Mouse (Mus musculus): ENCODE results near the gene Fam180a. TPM values are rescaled to one million over a fixed set of nuclear protein-coding genes. Genes with fewer than 3 reads are reported as not detected.

The Fam180a gene
- total and polyA plus RNA-seq, 2 experiments, result 0.11 to 1.7 TPM

GRCm38 (mm10) chr6:35271094-35271855, 54.7 kb downstream of the Fam180a start:
- Histone ChIP-seq H3K27ac (replicated peaks; ENCODE audit: insufficient read depth, low read depth, low read length) (no peak overlapping the region), H3K4me1 (ENCODE audit: control insufficient read depth, insufficient read depth, low read length) (peaks cover 14% of the 10 kb centered on the region), H3K9ac (ENCODE audit: low read depth, low read length) (no peak overlapping the region), H3K79me2 (ENCODE audit: control insufficient read depth, insufficient read depth, low read length) (no peaks in the 10 kb centered on the region), H3K27me3 (ENCODE audit: control insufficient read depth, insufficient read depth, low read length) (no peaks in the 10 kb centered on the region), H3K4me3 (ENCODE audit: insufficient read depth, low read depth, low read length) (no peak overlapping the region), H3K36me3 (ENCODE audit: control insufficient read depth, insufficient read depth, low read length) (no peaks in the 10 kb centered on the region)
- 83% methylated on average over 12 of the region's 12 CpGs for WGBS
- no peak for DNase-seq (ENCODE audit: extremely low read depth, low read depth, low spot score)
- no peak for TF ChIP-seq POLR2A (IDR thresholded peaks at IDR 0.05; ENCODE audit: extremely low read depth, insufficient read depth, low read length)
- TF ChIP-seq CTCF (IDR thresholded peaks at IDR 0.05; ENCODE audit: low read depth, low read length), result no peak

- Histone ChIP-seq H3K79me2 (ENCODE audit: control insufficient read depth, insufficient read depth, low read length) (no peaks in the 10 kb centered on the region), H3K4me3 (ENCODE audit: insufficient read depth, low read depth, low read length) (no peak overlapping the region), H3K9ac (ENCODE audit: low read depth, low read length) (no peak overlapping the region), H3K36me3 (ENCODE audit: control insufficient read depth, insufficient read depth, low read length) (no peaks in the 10 kb centered on the region), H3K27ac (replicated peaks; ENCODE audit: insufficient read depth, low read depth, low read length) (no peak overlapping the region), H3K4me1 (ENCODE audit: control insufficient read depth, insufficient read depth, low read length) (peaks cover 14% of the 10 kb centered on the region), H3K27me3 (ENCODE audit: control insufficient read depth, insufficient read depth, low read length) (no peaks in the 10 kb centered on the region)
- no peak for DNase-seq (ENCODE audit: extremely low read depth, low read depth, low spot score)
- TF ChIP-seq CTCF (IDR thresholded peaks at IDR 0.05; ENCODE audit: low read depth, low read length) (no peak), POLR2A (IDR thresholded peaks at IDR 0.05; ENCODE audit: extremely low read depth, insufficient read depth, low read length) (no peak)
- 83% methylated on average over 13 of the region's 13 CpGs for whole genome bisulfite sequencing
Observed at GRCm38 (mm10) chr6:35269643-35270042, 56.3 kb downstream of the Fam180a start.

GRCm38 (mm10) chr6:35268711-35269110, 57.2 kb downstream of the Fam180a start:
- 0 out of 2 replicates have a peak overlapping the region, but pooled peaks have one; percentile 39 for H3K9ac ChIP-seq (ENCODE audit: low read depth, low read length)
- peaks cover 13% of the 10 kb centered on the region for H3K4me1 ChIP-seq (ENCODE audit: control insufficient read depth, insufficient read depth, low read length)
- no peaks in the 10 kb centered on the region for H3K27me3 ChIP-seq (ENCODE audit: control insufficient read depth, insufficient read depth, low read length)
- H3K27ac ChIP-seq (replicated peaks; ENCODE audit: insufficient read depth, low read depth, low read length), result peak overlapping the region; percentile 71
- 52% methylated on average over 13 of the region's 13 CpGs for WGBS
- H3K79me2 ChIP-seq (ENCODE audit: control insufficient read depth, insufficient read depth, low read length), result no peaks in the 10 kb centered on the region
- H3K36me3 ChIP-seq (ENCODE audit: control insufficient read depth, insufficient read depth, low read length), result no peaks in the 10 kb centered on the region
- no peak overlapping the region for H3K4me3 ChIP-seq (ENCODE audit: insufficient read depth, low read depth, low read length)
- TF ChIP-seq CTCF (IDR thresholded peaks at IDR 0.05; ENCODE audit: low read depth, low read length), result no peak
- no peak for TF ChIP-seq POLR2A (IDR thresholded peaks at IDR 0.05; ENCODE audit: extremely low read depth, insufficient read depth, low read length)
- peak; percentile 91 for DNase-seq (ENCODE audit: extremely low read depth, low read depth, low spot score)

GRCm38 (mm10) chr6:35265580-35266278, 60.2 kb downstream of the Fam180a start:
- no peak overlapping the region for H3K9ac ChIP-seq (ENCODE audit: low read depth, low read length)
- TF ChIP-seq POLR2A (IDR thresholded peaks at IDR 0.05; ENCODE audit: extremely low read depth, insufficient read depth, low read length), result no peak
- TF ChIP-seq CTCF (IDR thresholded peaks at IDR 0.05; ENCODE audit: low read depth, low read length), result no peak
- 85% methylated on average over 15 of the region's 15 CpGs for WGBS
- H3K36me3 ChIP-seq (ENCODE audit: control insufficient read depth, insufficient read depth, low read length), result peaks cover 12% of the 10 kb centered on the region; the same call in 1 of the 2 replicates
- H3K27ac ChIP-seq (replicated peaks; ENCODE audit: insufficient read depth, low read depth, low read length), result no peak overlapping the region
- no peaks in the 10 kb centered on the region for H3K79me2 ChIP-seq (ENCODE audit: control insufficient read depth, insufficient read depth, low read length)
- H3K4me3 ChIP-seq (ENCODE audit: insufficient read depth, low read depth, low read length), result no peak overlapping the region
- peaks cover 3% of the 10 kb centered on the region; the same call in 1 of the 2 replicates for H3K4me1 ChIP-seq (ENCODE audit: control insufficient read depth, insufficient read depth, low read length)
- H3K27me3 ChIP-seq (ENCODE audit: control insufficient read depth, insufficient read depth, low read length), result no peaks in the 10 kb centered on the region
- DNase-seq (ENCODE audit: extremely low read depth, low read depth, low spot score), result no peak

Other genes with a start within 250 kb of the Fam180a start
- gene Cnot4, start 192.4 kb downstream of the Fam180a start, total RNA-seq (2014; rRNA removed), result 8.1 and 8.5 TPM in 2 replicates
- 4.6 and 5.4 TPM in 2 replicates for gene Cnot4, start 192.4 kb downstream of the Fam180a start, polyA plus RNA-seq (2012; rRNA removed)
- 9.5 and 10.6 TPM in 2 replicates for gene Nup205, start 148.7 kb downstream of the Fam180a start, total RNA-seq (2014; rRNA removed)
- gene Nup205, start 148.7 kb downstream of the Fam180a start, polyA plus RNA-seq (2012; rRNA removed), result 4.2 and 6.4 TPM in 2 replicates
- under 0.01 and 0.09 TPM in 2 replicates for gene Slc13a4, start 18.0 kb downstream of the Fam180a start, total RNA-seq (2014; rRNA removed)
- gene Slc13a4, start 18.0 kb downstream of the Fam180a start, polyA plus RNA-seq (2012; rRNA removed), result 0.06 and 0.10 TPM in 2 replicates
- gene Mtpn, start 213.7 kb upstream of the Fam180a start, total RNA-seq (2014; rRNA removed), result 61.3 and 62.0 TPM in 2 replicates
- gene Mtpn, start 213.7 kb upstream of the Fam180a start, polyA plus RNA-seq (2012; rRNA removed), result 62.7 and 86.3 TPM in 2 replicates

Measured in liver, adult 2 months (tissue).